Mouse (Mus musculus) lung, embryonic 16.5 days (tissue): ENCODE measurements around the gene Znrf4. TPM values are rescaled to one million over a fixed set of nuclear protein-coding genes. Genes with fewer than 3 reads are reported as not detected.
A peak's percentile ranks its signal among the peaks of the same experiment; 100 is the strongest.

Experiments
- ATAC-seq: fragments of 200-750 bp; cut with Nextera tagmentation; 2 replicates; pipeline ENCODE4 v1.8.0; 2017; ENCODE audit warnings: low read depth, mild to moderate bottlenecking, moderate library complexity
- H3K27ac ChIP-seq: fragments of 300-500 bp; sonication (generic); 2 replicates; pipeline ENCODE4 v1.5.1; 2014; ENCODE audit warnings: mild to moderate bottlenecking, control low read depth, low read length
- H3K27me3 ChIP-seq: fragments of 300-500 bp; sonication (generic); 2 replicates; pipeline ENCODE4 v1.6.1; 2014; ENCODE audit warnings: low read depth, low read length, mixed read lengths; ENCODE audit not compliant: control insufficient read depth, insufficient read depth
- H3K36me3 ChIP-seq: fragments of 300-500 bp; sonication (generic); 2 replicates; pipeline ENCODE4 v1.6.1; 2014; ENCODE audit warnings: low read length; ENCODE audit not compliant: control insufficient read depth, insufficient read depth
- H3K4me1 ChIP-seq: fragments of 300-500 bp; sonication (generic); replicated peaks from 2 replicates; pipeline ENCODE4 v1.6.1; 2014; ENCODE audit warnings: low read length, mixed read lengths; ENCODE audit not compliant: control insufficient read depth, insufficient read depth
- H3K4me2 ChIP-seq: fragments of 300-500 bp; sonication (generic); 2 replicates; pipeline ENCODE4 v1.6.1; 2014; ENCODE audit warnings: low read depth, low read length, control low read depth
- H3K4me3 ChIP-seq: fragments of 300-500 bp; sonication (generic); 2 replicates; pipeline ENCODE4 v1.5.1; 2014; ENCODE audit warnings: mild to moderate bottlenecking, low read length, control low read depth
- H3K9ac ChIP-seq: fragments of 300-500 bp; sonication (generic); 2 replicates; pipeline ENCODE4 v1.6.1; 2014; ENCODE audit warnings: low read length, control low read depth
- H3K9me3 ChIP-seq: fragments of 300-500 bp; sonication (generic); 2 replicates; pipeline ENCODE4 v1.6.1; 2016; ENCODE audit warnings: low read length; ENCODE audit not compliant: control insufficient read depth
- WGBS: fragments of 180-500 bp; shearing (Covaris S2); extraction: QIAGEN DNeasy Blood & Tissue Kit; methylation state at CpG from one replicate; pipeline ENCODE4 v1.1.7; 2014; 5-methylcytosine and 5-hydroxymethylcytosine counted together
- polyA plus RNA-seq: library from polyadenylated mRNA; unstranded; fragments of >200 nt; fragmentation: Nextera tagmentation; extraction: Ambion mirVana; gene quantifications from 2 replicates; pipeline ENCODE4 v1.2.1, GENCODE M21; 2015

Gene Znrf4
- polyA plus RNA-seq, 1 experiment from 2014 or later = not detected

GRCm38 (mm10) chr17:56510970-56511706, 1.1 kb downstream of the Znrf4 start:
- 7% methylated on average over 60 of the region's 60 CpGs for WGBS
- Histone ChIP-seq H3K27ac (no peak overlapping the region), H3K36me3 (no peaks in the 10 kb centered on the region), H3K4me1 (peaks cover 19% of the 10 kb centered on the region), H3K4me2 (peak overlapping the region; percentile 48), H3K27me3 (peaks cover 43% of the 10 kb centered on the region), H3K9ac (peak overlapping the region; percentile 21; the same call in 1 of the 2 replicates), H3K4me3 (peak overlapping the region; percentile 34), H3K9me3 (peaks cover 5% of the 10 kb centered on the region; the same call in 1 of the 2 replicates)
- no peak for ATAC-seq

GRCm38 (mm10) chr17:56510473-56510969, 1.7 kb downstream of the Znrf4 start:
- WGBS = 28% methylated on average over 27 of the region's 27 CpGs
- ATAC-seq = no peak
- Histone ChIP-seq H3K27ac (no peak overlapping the region), H3K4me2 (no peak overlapping the region), H3K4me1 (peaks cover 13% of the 10 kb centered on the region), H3K9me3 (peaks cover 5% of the 10 kb centered on the region; the same call in 1 of the 2 replicates), H3K4me3 (no peak overlapping the region; the same call in 1 of the 2 replicates), H3K9ac (no peak overlapping the region), H3K27me3 (peaks cover 43% of the 10 kb centered on the region), H3K36me3 (no peaks in the 10 kb centered on the region)

GRCm38 (mm10) chr17:56509707-56510472, 2.3 kb downstream of the Znrf4 start:
- no peak overlapping the region for H3K9ac ChIP-seq
- peaks cover 43% of the 10 kb centered on the region for H3K27me3 ChIP-seq
- ATAC-seq = no peak
- peaks cover 12% of the 10 kb centered on the region for H3K4me1 ChIP-seq
- H3K9me3 ChIP-seq = peaks cover 5% of the 10 kb centered on the region; the same call in 1 of the 2 replicates
- H3K36me3 ChIP-seq = no peaks in the 10 kb centered on the region
- 0 out of 2 replicates have a peak overlapping the region, but pooled peaks have one; percentile 15 for H3K4me3 ChIP-seq
- 9% methylated on average over 33 of the region's 37 CpGs for WGBS
- H3K27ac ChIP-seq = no peak overlapping the region
- H3K4me2 ChIP-seq = no peak overlapping the region

GRCm38 (mm10) chr17:56509021-56509640, 3.1 kb downstream of the Znrf4 start:
- no peak for ATAC-seq
- Histone ChIP-seq H3K36me3 (no peaks in the 10 kb centered on the region), H3K9me3 (peaks cover 5% of the 10 kb centered on the region; the same call in 1 of the 2 replicates), H3K27ac (no peak overlapping the region), H3K27me3 (peaks cover 43% of the 10 kb centered on the region), H3K4me3 (no peak overlapping the region), H3K4me1 (peaks cover 12% of the 10 kb centered on the region), H3K9ac (no peak overlapping the region), H3K4me2 (no peak overlapping the region)
- 44% methylated on average over 10 of the region's 10 CpGs for WGBS

DNA sequence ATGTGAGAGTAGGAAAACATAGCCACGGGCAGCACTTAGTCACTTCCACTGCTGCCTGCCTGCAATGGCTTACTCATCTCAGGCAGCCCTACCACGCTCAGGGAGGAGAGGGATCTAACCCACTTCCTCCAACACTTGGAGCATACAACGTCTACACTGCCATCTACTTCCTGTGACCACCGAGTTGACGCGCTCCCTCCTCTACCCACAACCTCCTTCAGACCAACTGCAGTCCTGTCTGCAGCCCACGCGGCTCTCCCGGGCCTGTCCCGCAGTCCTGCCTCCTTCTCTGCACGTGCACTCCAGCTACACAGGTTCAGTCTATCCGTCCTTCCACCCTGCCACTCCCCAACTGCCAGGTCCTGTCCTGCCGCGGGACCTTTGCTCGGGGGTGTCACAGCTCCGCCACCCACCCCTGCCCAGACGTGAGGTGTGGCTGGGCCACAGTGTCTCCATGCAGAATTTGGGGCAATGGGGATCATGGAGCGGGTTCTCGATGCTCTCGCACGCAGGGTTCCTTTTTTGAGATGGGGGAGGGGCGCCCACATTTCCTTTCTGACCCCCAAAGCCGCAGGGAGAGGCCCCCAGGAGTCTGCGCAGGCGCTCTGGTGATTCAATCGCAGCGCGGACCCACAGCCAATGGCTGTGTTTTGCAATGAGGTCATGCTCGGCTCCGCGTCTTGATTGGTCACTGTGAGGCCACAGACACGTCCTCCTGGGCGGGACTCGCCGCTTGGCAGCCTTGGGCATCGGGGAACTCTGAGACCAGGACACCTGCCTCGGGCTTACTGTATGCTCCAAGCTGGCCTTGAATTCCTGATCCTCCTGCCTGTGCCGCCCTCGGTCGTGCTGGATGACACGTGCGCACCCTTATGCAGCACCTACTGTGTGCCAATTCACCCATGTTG, 4.8 kb downstream of the Znrf4 start:
- peak overlapping the region; percentile 82 for H3K27ac ChIP-seq
- H3K36me3 ChIP-seq = no peaks in the 10 kb centered on the region
- H3K27me3 ChIP-seq = peaks cover 38% of the 10 kb centered on the region
- H3K9me3 ChIP-seq = peaks cover 5% of the 10 kb centered on the region; the same call in 1 of the 2 replicates
- under 1% methylated on average over 42 of the region's 42 CpGs for WGBS
- H3K4me2 ChIP-seq = peak overlapping the region; percentile 99
- peak overlapping the region; percentile 66 for H3K4me3 ChIP-seq
- peak; percentile 97 for ATAC-seq
- peaks cover 12% of the 10 kb centered on the region for H3K4me1 ChIP-seq
- peak overlapping the region; percentile 88 for H3K9ac ChIP-seq

DNA sequence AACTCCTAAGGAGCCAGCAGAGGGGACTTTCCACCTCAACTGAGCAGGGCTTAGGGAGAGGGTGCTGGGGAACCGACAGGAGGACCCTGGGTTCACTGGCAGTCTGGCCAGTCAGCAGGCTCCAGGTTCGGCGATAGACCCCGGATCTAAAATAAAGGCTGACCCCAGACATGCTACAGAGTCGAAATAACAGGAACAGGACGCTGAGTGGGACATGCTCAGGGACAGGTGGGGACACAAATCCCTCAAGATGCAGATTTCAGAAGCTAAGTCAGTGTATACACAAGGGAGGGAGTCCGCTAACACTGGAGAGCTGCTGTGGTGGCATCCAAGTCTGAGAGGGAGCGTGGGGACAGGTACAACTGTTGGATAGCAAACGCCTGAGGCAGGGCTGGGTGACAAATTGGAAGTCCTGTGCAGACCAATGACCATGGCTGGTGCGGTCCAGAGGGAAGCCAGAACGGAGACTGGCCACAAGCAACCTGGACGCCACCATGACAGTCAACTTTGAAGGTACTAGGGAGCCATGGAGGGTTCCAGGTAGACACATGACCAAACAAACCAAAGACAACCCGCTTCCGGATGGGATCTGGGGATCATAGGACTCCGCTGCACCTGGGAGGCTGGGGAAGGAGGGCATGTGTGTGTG, 5.7 kb downstream of the Znrf4 start:
- 54% methylated on average over 15 of the region's 15 CpGs for WGBS
- Histone ChIP-seq H3K9me3 (peaks cover 1% of the 10 kb centered on the region; the same call in 1 of the 2 replicates), H3K4me1 (peaks cover 9% of the 10 kb centered on the region), H3K27me3 (peaks cover 30% of the 10 kb centered on the region), H3K27ac (peak overlapping the region; percentile 82; the same call in 1 of the 2 replicates), H3K9ac (peak overlapping the region; percentile 88), H3K4me2 (peak overlapping the region; percentile 99), H3K36me3 (no peaks in the 10 kb centered on the region), H3K4me3 (peak overlapping the region; percentile 66)
- ATAC-seq = no peak

DNA sequence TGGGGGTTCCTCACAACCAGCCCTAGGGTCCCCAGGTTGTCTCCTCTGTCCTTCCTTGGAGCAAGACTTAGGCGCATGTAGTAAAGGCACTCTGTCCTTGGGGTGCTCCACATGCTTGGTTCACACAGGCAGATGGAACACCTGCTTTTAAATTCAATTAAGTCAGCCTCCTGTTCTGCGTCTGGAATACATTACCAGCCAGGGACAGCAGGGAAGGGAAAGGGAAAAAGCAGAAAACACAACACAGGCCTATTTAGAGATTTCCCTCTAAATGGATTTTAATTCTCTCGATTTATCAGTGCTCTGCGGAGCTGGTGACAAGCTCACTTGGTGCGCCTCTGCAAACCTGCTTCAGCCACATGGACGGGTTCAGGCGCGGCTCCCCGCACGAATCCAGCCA, 6.8 kb downstream of the Znrf4 start:
- H3K27ac ChIP-seq = no peak overlapping the region
- no peak overlapping the region for H3K4me3 ChIP-seq
- no peak overlapping the region for H3K4me2 ChIP-seq
- H3K36me3 ChIP-seq = no peaks in the 10 kb centered on the region
- no peaks in the 10 kb centered on the region for H3K9me3 ChIP-seq
- H3K27me3 ChIP-seq = peaks cover 18% of the 10 kb centered on the region
- no peak overlapping the region for H3K9ac ChIP-seq
- WGBS = 83% methylated on average over 10 of the region's 10 CpGs
- ATAC-seq = no peak
- H3K4me1 ChIP-seq = peaks cover 5% of the 10 kb centered on the region

DNA sequence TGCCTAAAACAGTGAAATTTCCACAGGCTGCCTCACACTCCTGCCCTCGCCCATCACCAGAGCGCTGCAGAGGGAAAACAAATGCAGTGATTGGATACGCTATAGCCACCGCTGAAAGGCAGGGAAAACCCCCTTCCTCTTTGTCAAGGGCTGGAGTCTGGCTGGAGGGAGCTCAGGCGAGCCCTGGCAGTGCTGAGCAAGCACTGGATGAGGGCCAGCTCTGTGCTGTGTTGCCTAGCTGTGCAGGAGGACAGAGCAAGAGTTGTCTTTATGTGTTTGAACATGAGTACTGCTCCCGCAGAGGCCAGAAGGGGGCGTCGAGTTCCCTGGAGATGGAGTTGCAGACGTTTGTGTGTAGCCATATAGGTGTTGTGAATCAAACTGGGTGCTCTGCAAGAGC, 9.7 kb downstream of the Znrf4 start:
- peak; percentile 72 for ATAC-seq
- H3K27ac ChIP-seq = no peak overlapping the region
- WGBS = 23% methylated on average over 9 of the region's 9 CpGs

More for the DNA sequence above, 9.7 kb downstream of the Znrf4 start:
- Histone ChIP-seq H3K4me3 (no peak overlapping the region), H3K9ac (no peak overlapping the region), H3K4me1 (no peaks in the 10 kb centered on the region; the same call in 1 of the 2 replicates), H3K36me3 (no peaks in the 10 kb centered on the region), H3K27me3 (no peaks in the 10 kb centered on the region), H3K4me2 (no peak overlapping the region), H3K9me3 (no peaks in the 10 kb centered on the region)
